Mouse (Mus musculus) layer of hippocampus, postnatal 25 days (tissue): ENCODE data around the gene Asb2. TPM values are rescaled to one million over a fixed set of nuclear protein-coding genes. Genes with fewer than 3 reads are reported as not detected.

Experiments
- DNase-seq, 2 experiments: peaks; one replicate each; pipeline ENCODE4 v3.0.0; 2022; ENCODE audit warnings: mixed read lengths in 2 of 2, low spot score in 1 of 2; ENCODE audit errors: extremely low spot score in 1 of 2
- total RNA-seq, 2 experiments: library from RNA; stranded (reverse); gene quantifications; 2 replicates each; pipeline ENCODE4 v1.2.3; 2021

The Asb2 gene
- total RNA-seq, 2 experiments from 2014 or later: 1.9 to 2.2 TPM

- DNase-seq: peak in 1 of 2 experiments; percentile 10
Measured at GRCm38 (mm10) chr12:103276422-103276821, 79.4 kb downstream of the Asb2 start.

DNA sequence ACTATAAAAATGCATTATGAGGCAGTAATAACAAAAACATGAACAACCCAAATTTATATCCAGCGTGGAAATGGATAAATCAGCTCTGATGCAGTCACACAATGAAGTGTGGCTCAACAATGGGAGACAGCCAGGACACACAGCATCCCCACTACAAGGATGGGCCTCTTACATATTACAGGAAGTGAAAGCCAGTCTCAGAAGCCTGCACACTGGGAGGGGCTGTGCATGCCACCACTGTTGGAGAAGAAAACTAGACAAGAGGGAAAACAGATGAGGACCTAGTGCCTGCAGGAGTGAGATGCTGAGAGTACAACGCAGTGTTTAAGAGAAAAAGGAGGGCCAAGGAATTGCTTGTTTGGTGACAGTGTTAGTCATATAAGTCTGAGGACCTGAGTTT, 82.1 kb downstream of the Asb2 start:
- DNase-seq: no peak

- no peak for DNase-seq
Measured at GRCm38 (mm10) chr12:103273051-103273450, 82.8 kb downstream of the Asb2 start.

DNA sequence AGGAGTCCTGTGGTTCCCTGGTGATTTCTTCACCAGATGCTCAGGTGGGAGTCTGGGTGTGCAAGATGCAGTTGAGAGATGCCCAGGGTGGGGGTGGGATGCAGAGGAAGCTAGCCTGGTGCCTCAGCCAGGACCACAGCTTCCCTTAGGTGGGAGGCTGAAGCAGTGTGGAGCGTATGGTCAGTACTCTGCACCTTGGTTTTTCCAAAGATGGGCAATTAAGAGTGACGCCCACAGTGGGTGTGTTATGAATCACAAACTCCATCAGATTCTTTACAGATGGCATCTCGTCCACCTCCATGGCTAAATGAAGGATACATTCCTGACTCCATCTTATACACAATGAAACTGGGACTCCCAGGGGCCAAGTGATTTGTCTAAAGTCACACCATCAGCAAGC, 83.6 kb downstream of the Asb2 start:
- no peak for DNase-seq

Other genes with a start within 250 kb of the Asb2 start
- gene Prima1, start 113.9 kb downstream of the Asb2 start, total RNA-seq: 1 to 10 TPM; 6.0 to 7.3 TPM
- 1 to 10 TPM; 1.5 to 2.3 TPM for gene Fam181a, start 45.0 kb downstream of the Asb2 start, total RNA-seq
- gene Otub2, start 32.7 kb upstream of the Asb2 start, total RNA-seq: 10 to 100 TPM; 46.6 to 53.9 TPM
- 1 to 10 TPM; 1.6 to 3.4 TPM for gene 9330161L09Rik, start 51.8 kb upstream of the Asb2 start, total RNA-seq
- 100 to 1,000 TPM; 211 to 223 TPM for gene Ddx24, start 69.8 kb upstream of the Asb2 start, total RNA-seq
- 10 to 100 TPM; 74.1 to 81.0 TPM for gene Ifi27, start 78.2 kb upstream of the Asb2 start, total RNA-seq
- gene Ifi27l2a, start 87.7 kb upstream of the Asb2 start, total RNA-seq: 1 to 10 TPM; 1.2 to 1.6 TPM
- gene Ifi27l2b, start 101.2 kb upstream of the Asb2 start, total RNA-seq: not detected
- 10 to 100 TPM; 43.6 to 47.9 TPM for gene Ppp4r4, start 176.3 kb upstream of the Asb2 start, total RNA-seq